Comparison of ENCODE assay signal across 9 mouse cellular contexts in genomic region chr4:123589496-123589895, GRCm38 (mm10).
DNase-seq lines count a peak whose midpoint lies in the region; ATAC-seq and TF ChIP-seq lines count a peak whose summit lies in the region.
"Had no signal": no experiment of that assay in that cellular context is flagged by ENCODE, and none has a peak within 500 bp of the region (broad histone marks: within the 10 kb centered on the region; RNA-seq: fewer than 3 reads in every experiment).

No protein-coding gene starts in this region.

- no peak for ATAC-seq in heart, embryonic 13.5 days (ENCODE audit: extremely low read depth, insufficient number of reproducible peaks, low FRiP score, low TSS enrichment)
- no peak for ATAC-seq in limb, embryonic 12.5 days (ENCODE audit: insufficient number of reproducible peaks, insufficient read depth, low FRiP score, low TSS enrichment, low read depth)

- H3K4me1 ChIP-seq in heart, embryonic 13.5 days = peaks cover 69% of the 10 kb centered on the region
- peaks cover 43% of the 10 kb centered on the region for H3K4me1 ChIP-seq in limb, embryonic 12.5 days (replicated peaks)
- H3K4me1 ChIP-seq in limb, embryonic 10.5 days = peaks cover 25% of the 10 kb centered on the region
- H3K4me1 ChIP-seq in kidney, adult 2 months (ENCODE audit: control insufficient read depth, insufficient read depth, low read length) = peaks cover 37% of the 10 kb centered on the region

- no peaks in the 10 kb centered on the region for H3K9me3 ChIP-seq in heart, embryonic 13.5 days
- no peaks in the 10 kb centered on the region for H3K9me3 ChIP-seq in limb, embryonic 12.5 days
- no peaks in the 10 kb centered on the region for H3K9me3 ChIP-seq in limb, embryonic 10.5 days (replicated peaks)
- H3K9me3 ChIP-seq: midbrain, embryonic 12.5 days had no signal

- no peak overlapping the region for H3K4me2 ChIP-seq in heart, embryonic 13.5 days
- H3K4me2 ChIP-seq in limb, embryonic 12.5 days = no peak overlapping the region
- H3K4me2 ChIP-seq: midbrain, embryonic 12.5 days had no signal

- peak overlapping the region; percentile 70 for H3K27ac ChIP-seq in heart, embryonic 13.5 days (replicated peaks)
- H3K27ac ChIP-seq in limb, embryonic 12.5 days = 0 out of 2 replicates have a peak overlapping the region, but pooled peaks have one; percentile 17
- H3K27ac ChIP-seq in limb, embryonic 10.5 days = no peak overlapping the region
- H3K27ac ChIP-seq in kidney, adult 2 months (ENCODE audit: insufficient read depth, low read depth, low read length) = peak overlapping the region; percentile 54

- no peak overlapping the region for H3K4me3 ChIP-seq in heart, embryonic 13.5 days
- no peak overlapping the region for H3K4me3 ChIP-seq in limb, embryonic 12.5 days (replicated peaks)
- no peak overlapping the region for H3K4me3 ChIP-seq in limb, embryonic 10.5 days
- H3K4me3 ChIP-seq in kidney, adult 2 months (ENCODE audit: insufficient read depth, low read depth, low read length) = no peak overlapping the region
- H3K4me3 ChIP-seq: midbrain, embryonic 12.5 days had no signal

- no peak for DNase-seq in heart, postnatal 4 days
- DNase-seq in limb, embryonic 10.5 days (ENCODE audit: low spot score) = no peak
- peak; percentile 75 for DNase-seq in kidney, adult 2 months
- peak; percentile 55 to 58 for DNase-seq in kidney, postnatal 36 days
- DNase-seq in yolk sac, embryonic 10.5 days (ENCODE audit: low spot score) = no peak
- no peak for DNase-seq in left cerebral cortex, postnatal 14 days (ENCODE audit: low spot score in 2 of 2)

- no peak for TF ChIP-seq POLR2A in kidney, adult 2 months (IDR thresholded peaks at IDR 0.05; ENCODE audit: low read depth, low read length)

- no peak overlapping the region for H3K9ac ChIP-seq in heart, embryonic 13.5 days
- no peak overlapping the region for H3K9ac ChIP-seq in limb, embryonic 12.5 days (replicated peaks)
- H3K9ac ChIP-seq: midbrain, embryonic 12.5 days had no signal

- no peaks in the 10 kb centered on the region for H3K27me3 ChIP-seq in heart, embryonic 13.5 days (replicated peaks)
- no peaks in the 10 kb centered on the region for H3K27me3 ChIP-seq in limb, embryonic 12.5 days
- no peaks in the 10 kb centered on the region for H3K27me3 ChIP-seq in limb, embryonic 10.5 days (ENCODE audit: low read depth, poor library complexity, severe bottlenecking)
- H3K27me3 ChIP-seq in kidney, adult 2 months (replicated peaks; ENCODE audit: control insufficient read depth, insufficient read depth, low read length) = no peaks in the 10 kb centered on the region
- H3K27me3 ChIP-seq: midbrain, embryonic 12.5 days had no signal

- no peak for TF ChIP-seq CTCF in kidney, adult 2 months (conservative IDR thresholded peaks at IDR 0.05; ENCODE audit: insufficient read depth, insufficient read length, low read depth, low read length)

- intact Hi-C loops in left cerebral cortex, postnatal 14 days (cut with DNase I) = loop anchor here (2.0 to 5.0 kb wide), 2 partner anchors 43 to 75 kb away; no protein-coding TSS in a partner anchor

- H3K36me3 ChIP-seq in heart, embryonic 13.5 days = no peaks in the 10 kb centered on the region
- no peaks in the 10 kb centered on the region for H3K36me3 ChIP-seq in limb, embryonic 12.5 days
- no peaks in the 10 kb centered on the region for H3K36me3 ChIP-seq in limb, embryonic 10.5 days
- no peaks in the 10 kb centered on the region for H3K36me3 ChIP-seq in kidney, adult 2 months (ENCODE audit: control insufficient read depth, insufficient read depth, low read length)
- H3K36me3 ChIP-seq: midbrain, embryonic 12.5 days had no signal

- 62% methylated on average over 3 of the region's 3 CpGs for WGBS in heart, embryonic 13.5 days
- WGBS in limb, embryonic 12.5 days = 65% methylated on average over 3 of the region's 3 CpGs
- 72% methylated on average over 3 of the region's 3 CpGs for WGBS in limb, embryonic 10.5 days
- WGBS in kidney, adult 2 months = 38% methylated on average over 3 of the region's 3 CpGs

Comparison
In these comparisons a context has a peak if more than half of its experiments do, and no peak if none do; other contexts are left out.
1. DNase-seq: peak in kidney, adult 2 months (single experiment) and kidney, postnatal 36 days (2 of 2); none in heart, postnatal 4 days (single experiment), limb, embryonic 10.5 days (single experiment), yolk sac, embryonic 10.5 days (single experiment) and left cerebral cortex, postnatal 14 days (0 of 2).